Comparison of ENCODE assay signal across 9 mouse cellular contexts in genomic region chr2:59424729-59425128, GRCm38 (mm10). TPM values are rescaled to one million over a fixed set of nuclear protein-coding genes. Genes with fewer than 3 reads are reported as not detected.
A peak's percentile ranks its signal among the peaks of the same experiment; 100 is the strongest.
DNase-seq lines count a peak whose midpoint lies in the region; ATAC-seq lines count a peak whose summit lies in the region.
"Had no signal": no experiment of that assay in that cellular context is flagged by ENCODE, and none has a peak within 500 bp of the region (broad histone marks: within the 10 kb centered on the region; RNA-seq: fewer than 3 reads in every experiment).

No protein-coding gene starts in this region.

- no peak overlapping the region for H3K27ac ChIP-seq in midbrain, embryonic 14.5 days (replicated peaks; ENCODE audit: low read depth, low read length)

- no peaks in the 10 kb centered on the region for H3K27me3 ChIP-seq in midbrain, embryonic 14.5 days (ENCODE audit: control insufficient read depth, insufficient read depth, low read length)

- no peaks in the 10 kb centered on the region for H3K36me3 ChIP-seq in midbrain, embryonic 14.5 days (ENCODE audit: control insufficient read depth, insufficient read depth, low read length)

- no peak for ATAC-seq in midbrain, embryonic 14.5 days (ENCODE audit: low FRiP score, low TSS enrichment)

- intact Hi-C loops in heart, postnatal 25 days (cut with DNase I): loop anchor here (1.0 to 5.0 kb wide), 4 partner anchors 23 to 687 kb away; partner anchors contain the start of genes Ccdc148 and Pkp4

- H3K9ac ChIP-seq in midbrain, embryonic 14.5 days (replicated peaks; ENCODE audit: low read length): no peak overlapping the region

- peak; percentile 60 to 71 for DNase-seq in heart, adult 18-20 months
- no peak for DNase-seq in heart, postnatal 25 days (ENCODE audit: low spot score)
- peak; percentile 60 for DNase-seq in ZHBTc4 (ENCODE audit: low read depth, low spot score)
- peak; percentile 31 to 71 for DNase-seq in frontal cortex, adult 2 months (ENCODE audit: extremely low spot score in 1 of 2, low spot score in 1 of 2)
- DNase-seq in kidney, postnatal 4 days: peak; percentile 54 to 66
- DNase-seq in midbrain, embryonic 14.5 days: peak; percentile 68
- no peak for DNase-seq in gastrocnemius, postnatal 10 days
- DNase-seq in urinary bladder, postnatal 25 days (ENCODE audit: low spot score): no peak

- H3K4me3 ChIP-seq in midbrain, embryonic 14.5 days (replicated peaks; ENCODE audit: low read depth, low read length): no peak overlapping the region

- no peak overlapping the region for H3K4me2 ChIP-seq in midbrain, embryonic 14.5 days (ENCODE audit: low read length)

- WGBS in midbrain, embryonic 14.5 days: 52% methylated on average over 5 of the region's 5 CpGs

- no peaks in the 10 kb centered on the region for H3K9me3 ChIP-seq in midbrain, embryonic 14.5 days (ENCODE audit: control insufficient read depth, low read length)

- no peaks in the 10 kb centered on the region for H3K4me1 ChIP-seq in midbrain, embryonic 14.5 days (ENCODE audit: control insufficient read depth, insufficient read depth, low read length)

RNA-seq across cellular contexts. Expression of gene Dapl1, which starts 59.7 kb away (rescaled TPM):
- 1 to 10 TPM in 1 of 2 experiments, not detected in 1; 1.3 TPM for total RNA-seq in heart, adult 18-20 months (2021)
- not detected for total RNA-seq in heart, postnatal 25 days (2021)
- 1.7 and 2.3 TPM in 2 replicates for polyA plus RNA-seq in frontal cortex, adult 2 months (2012; rRNA removed)
- polyA plus RNA-seq in midbrain, embryonic 14.5 days (2014; fragmentation: Nextera tagmentation; extraction: Ambion mirVana): 0.42 and 0.96 TPM in 2 replicates
- total RNA-seq in gastrocnemius, postnatal 10 days (2021): not detected
- total RNA-seq: layer of hippocampus, postnatal 25 days had no signal

Comparison
In these comparisons a context has a peak if more than half of its experiments do, and no peak if none do; other contexts are left out.
1. DNase-seq: peak in heart, adult 18-20 months (2 of 2), ZHBTc4 (single experiment), frontal cortex, adult 2 months (2 of 2), kidney, postnatal 4 days (2 of 2) and midbrain, embryonic 14.5 days (single experiment); none in heart, postnatal 25 days (single experiment), gastrocnemius, postnatal 10 days (single experiment) and urinary bladder, postnatal 25 days (single experiment).